Mouse (Mus musculus): ENCODE measurements at regions not wholly inside any gene's neighbourhood (a gene's known extent, or its start where the extent isn't known, plus 50 kb on each side); places are given as distances from the start of the nearest gene placed in this dataset.
A peak's percentile ranks its signal among the peaks of the same experiment; 100 is the strongest.

DNA sequence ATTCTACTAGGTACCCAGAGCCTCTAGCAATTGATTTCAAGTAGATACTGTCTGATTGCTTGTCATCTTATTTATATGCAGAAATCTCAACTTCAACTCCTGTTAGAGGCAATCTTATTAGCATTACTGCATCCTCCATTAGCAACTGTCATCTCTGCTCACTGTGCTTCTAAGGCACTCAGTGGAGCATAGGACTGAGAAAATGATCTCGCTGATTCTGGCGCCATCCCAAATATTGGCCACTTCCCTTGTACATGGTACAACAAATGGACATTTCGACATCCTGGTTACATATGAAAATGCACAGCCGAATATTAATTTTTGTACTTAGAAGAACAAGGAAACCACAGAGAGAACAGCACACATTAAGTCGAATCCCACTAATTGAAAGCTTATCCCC lies 329.7 kb upstream of the G2e3 start:
- no peak overlapping the region for H3K4me3 ChIP-seq (replicated peaks; ENCODE audit: low read length)
- no peak overlapping the region for H3K9ac ChIP-seq (replicated peaks; ENCODE audit: low read depth, low read length)
- no peaks in the 10 kb centered on the region for H3K9me3 ChIP-seq (ENCODE audit: control insufficient read depth, low read length)
- no peaks in the 10 kb centered on the region for H3K4me1 ChIP-seq (replicated peaks; ENCODE audit: control insufficient read depth, insufficient read depth, low read length)
- no peaks in the 10 kb centered on the region for H3K27me3 ChIP-seq (replicated peaks; ENCODE audit: control insufficient read depth, insufficient read depth, low read length)
- no peak overlapping the region for H3K4me2 ChIP-seq (ENCODE audit: low read length)
- H3K27ac ChIP-seq (ENCODE audit: low read length): no peak overlapping the region
- H3K36me3 ChIP-seq (ENCODE audit: control insufficient read depth, insufficient read depth): no peaks in the 10 kb centered on the region
- ATAC-seq: 0 out of 2 replicates have a peak, but pooled peaks have one; percentile 49
- 76% methylated on average over 5 of the region's 5 CpGs for WGBS

DNA sequence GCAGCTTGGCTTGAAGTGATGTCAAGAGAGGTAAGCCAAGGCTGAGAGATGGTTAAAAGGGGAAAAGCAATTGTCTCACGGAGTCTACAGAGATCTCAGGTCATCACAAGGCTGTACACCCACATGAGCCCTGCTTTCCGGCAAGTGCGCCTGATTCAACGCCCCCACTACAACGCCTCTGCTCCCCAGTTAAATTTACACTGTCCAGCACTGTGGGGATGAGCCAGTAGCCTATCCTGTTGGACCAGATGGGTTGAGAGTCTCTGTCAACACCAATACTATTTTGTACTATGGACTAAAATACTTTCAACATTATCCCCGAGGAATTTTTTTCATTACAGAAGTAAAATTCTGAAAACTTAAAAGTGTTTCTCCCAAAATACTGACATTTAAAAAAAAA lies 331.8 kb upstream of the G2e3 start:
- Histone ChIP-seq H3K4me2 (ENCODE audit: low read length) (no peak overlapping the region), H3K9me3 (ENCODE audit: control insufficient read depth, low read length) (no peaks in the 10 kb centered on the region), H3K36me3 (ENCODE audit: control insufficient read depth, insufficient read depth) (no peaks in the 10 kb centered on the region), H3K4me3 (replicated peaks; ENCODE audit: low read length) (no peak overlapping the region), H3K27ac (ENCODE audit: low read length) (no peak overlapping the region), H3K9ac (replicated peaks; ENCODE audit: low read depth, low read length) (no peak overlapping the region), H3K4me1 (replicated peaks; ENCODE audit: control insufficient read depth, insufficient read depth, low read length) (no peaks in the 10 kb centered on the region), H3K27me3 (replicated peaks; ENCODE audit: control insufficient read depth, insufficient read depth, low read length) (no peaks in the 10 kb centered on the region)
- WGBS: 97% methylated on average over 6 of the region's 6 CpGs
- no peak for ATAC-seq

DNA sequence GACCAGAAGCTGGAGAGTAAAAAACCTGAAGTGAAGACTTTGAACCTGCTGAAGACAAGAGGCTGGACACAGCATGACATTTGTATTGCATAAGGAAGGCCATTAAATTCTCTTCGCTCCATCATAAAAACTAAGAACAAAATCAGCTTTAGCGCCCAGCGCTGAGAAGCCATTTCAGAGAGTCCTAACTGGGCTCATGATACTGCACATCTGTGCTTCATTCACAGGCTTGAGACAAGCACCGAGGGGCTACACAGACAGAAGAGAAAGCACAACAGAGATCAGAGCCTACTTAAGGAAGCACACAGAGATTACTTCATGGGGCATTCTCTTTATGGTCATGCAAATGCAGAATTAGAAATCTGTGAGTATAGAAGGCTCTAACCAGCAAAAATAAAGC lies 338.2 kb upstream of the G2e3 start:
- no peak for ATAC-seq
- H3K36me3 ChIP-seq (ENCODE audit: control insufficient read depth, insufficient read depth): no peaks in the 10 kb centered on the region
- 74% methylated on average over 4 of the region's 4 CpGs for WGBS

DNA sequence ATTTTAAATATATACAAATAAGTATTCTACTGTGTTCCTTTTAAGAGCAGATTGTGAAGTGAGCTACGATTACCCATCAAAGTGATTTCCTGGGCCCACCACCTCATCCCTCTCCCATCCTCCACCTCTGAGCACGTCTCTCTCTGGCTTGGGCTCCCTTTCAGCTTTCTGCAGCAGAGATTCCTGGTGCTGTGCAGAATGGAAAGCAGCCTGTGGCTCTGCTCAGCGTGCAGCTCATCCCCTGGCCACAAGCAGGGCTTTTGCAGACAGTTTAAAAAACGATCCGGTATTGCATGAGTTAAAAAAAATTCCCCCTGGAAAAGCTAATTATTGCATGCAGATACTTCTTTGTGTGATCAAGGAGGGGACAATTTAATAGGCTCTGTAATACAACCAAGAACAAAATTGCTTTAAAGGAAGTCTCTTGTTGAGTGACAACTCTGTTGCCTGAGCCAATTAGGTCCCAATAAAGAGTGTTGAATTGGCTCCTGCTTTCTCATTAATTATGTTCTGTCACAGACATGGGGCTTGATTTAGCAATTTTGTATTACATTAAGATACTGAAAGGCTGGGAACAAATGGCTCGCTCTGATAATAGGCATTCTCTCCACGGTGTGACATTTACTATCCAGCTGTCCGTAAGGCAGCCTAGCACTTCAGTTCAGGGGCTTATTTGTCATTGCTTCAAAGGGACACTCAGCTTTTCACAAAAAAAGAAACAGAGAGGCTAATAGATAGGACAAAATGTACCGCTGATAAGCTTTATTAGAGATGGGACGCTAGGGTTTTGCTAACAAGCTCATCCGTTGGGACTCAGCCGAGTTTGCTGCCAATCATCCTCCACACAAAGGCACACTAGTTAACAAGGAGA lies 345.9 kb upstream of the G2e3 start:
- no peaks in the 10 kb centered on the region for H3K27me3 ChIP-seq (replicated peaks; ENCODE audit: control insufficient read depth, insufficient read depth, low read length)
- H3K9ac ChIP-seq (replicated peaks; ENCODE audit: low read depth, low read length): peak overlapping the region; percentile 44
- no peaks in the 10 kb centered on the region for H3K9me3 ChIP-seq (ENCODE audit: control insufficient read depth, low read length)
- WGBS: under 1% methylated on average over 12 of the region's 12 CpGs
- H3K4me3 ChIP-seq (replicated peaks; ENCODE audit: low read length): 0 out of 2 replicates have a peak overlapping the region, but pooled peaks have one; percentile 13
- peaks cover 56% of the 10 kb centered on the region for H3K4me1 ChIP-seq (replicated peaks; ENCODE audit: control insufficient read depth, insufficient read depth, low read length)
- H3K4me2 ChIP-seq (ENCODE audit: low read length): peak overlapping the region; percentile 39
- H3K27ac ChIP-seq (ENCODE audit: low read length): peak overlapping the region; percentile 98
- no peaks in the 10 kb centered on the region for H3K36me3 ChIP-seq (ENCODE audit: control insufficient read depth, insufficient read depth)
- peak; percentile 91 for ATAC-seq

More for the DNA sequence above, 338.2 kb upstream of the G2e3 start:
- no peak overlapping the region for H3K4me3 ChIP-seq (replicated peaks; ENCODE audit: low read length)
- H3K4me2 ChIP-seq (ENCODE audit: low read length): no peak overlapping the region
- H3K9me3 ChIP-seq (ENCODE audit: control insufficient read depth, low read length): no peaks in the 10 kb centered on the region
- no peak overlapping the region for H3K9ac ChIP-seq (replicated peaks; ENCODE audit: low read depth, low read length)
- no peaks in the 10 kb centered on the region for H3K27me3 ChIP-seq (replicated peaks; ENCODE audit: control insufficient read depth, insufficient read depth, low read length)
- H3K4me1 ChIP-seq (replicated peaks; ENCODE audit: control insufficient read depth, insufficient read depth, low read length): no peaks in the 10 kb centered on the region
- no peak overlapping the region for H3K27ac ChIP-seq (ENCODE audit: low read length)

DNA sequence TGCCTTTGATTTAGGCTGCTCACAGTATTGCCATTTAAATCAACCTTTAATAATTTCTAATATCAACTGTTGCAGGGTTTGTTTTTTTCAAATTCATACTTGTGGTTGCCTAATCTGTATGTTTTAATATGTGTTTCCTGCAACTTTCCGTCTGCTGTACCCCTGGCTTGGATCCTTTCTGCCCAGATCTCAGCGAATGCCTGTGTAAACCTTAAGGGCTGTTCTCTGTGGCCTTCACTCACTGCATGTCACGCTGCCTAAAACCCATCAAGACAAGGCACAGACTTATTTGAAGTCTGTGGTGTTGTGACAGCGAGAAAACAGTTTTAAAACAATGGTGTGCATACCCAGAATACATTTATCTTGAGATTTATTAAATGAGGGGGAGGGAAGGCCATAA lies 346.8 kb upstream of the G2e3 start:
- peak overlapping the region; percentile 42 for H3K9ac ChIP-seq (replicated peaks; ENCODE audit: low read depth, low read length)
- peak overlapping the region; percentile 98 for H3K27ac ChIP-seq (ENCODE audit: low read length)
- H3K27me3 ChIP-seq (replicated peaks; ENCODE audit: control insufficient read depth, insufficient read depth, low read length): no peaks in the 10 kb centered on the region
- peaks cover 56% of the 10 kb centered on the region for H3K4me1 ChIP-seq (replicated peaks; ENCODE audit: control insufficient read depth, insufficient read depth, low read length)
- WGBS: 8% methylated on average over 4 of the region's 4 CpGs
- H3K4me3 ChIP-seq (replicated peaks; ENCODE audit: low read length): peak overlapping the region; percentile 12
- H3K9me3 ChIP-seq (ENCODE audit: control insufficient read depth, low read length): no peaks in the 10 kb centered on the region
- peak overlapping the region; percentile 39 for H3K4me2 ChIP-seq (ENCODE audit: low read length)
- ATAC-seq: no peak
- H3K36me3 ChIP-seq (ENCODE audit: control insufficient read depth, insufficient read depth): no peaks in the 10 kb centered on the region

DNA sequence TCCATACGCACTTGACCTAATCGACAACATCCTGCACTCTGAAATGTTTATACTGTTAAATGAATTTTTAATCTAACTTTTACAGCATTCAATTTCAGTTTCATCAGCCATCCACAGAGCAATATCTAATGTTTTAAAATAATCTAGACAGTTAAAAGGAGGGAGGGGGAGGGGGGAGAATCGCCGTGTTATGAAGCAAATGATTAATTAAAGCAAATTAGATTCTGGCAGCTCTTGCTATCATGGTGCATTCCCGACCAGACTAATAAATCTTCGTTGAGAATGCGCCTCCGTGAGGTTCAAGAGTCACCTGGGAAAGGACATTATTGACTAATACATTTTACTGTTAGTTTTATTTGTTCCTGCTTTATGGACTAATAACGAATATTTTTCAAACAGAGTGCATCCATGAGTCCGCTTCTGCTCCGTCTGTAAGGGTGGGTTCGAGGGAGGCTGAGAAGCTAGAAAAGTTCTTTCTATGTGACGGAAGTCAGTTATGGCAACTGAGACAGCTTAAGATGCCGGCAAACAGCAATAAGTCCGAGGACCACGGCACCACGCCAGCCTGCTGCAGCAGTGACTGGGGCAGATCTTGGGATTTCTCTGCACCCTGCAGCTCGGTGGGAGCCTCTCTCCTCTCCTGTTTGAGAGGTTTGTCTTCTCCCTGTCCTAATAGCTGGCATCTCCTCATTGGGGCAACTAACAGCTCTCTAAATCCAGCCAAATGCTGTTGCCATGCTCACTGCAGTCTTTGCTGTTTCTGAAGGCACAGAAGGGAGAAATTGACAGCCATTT lies 347.4 kb upstream of the G2e3 start:
- 16% methylated on average over 18 of the region's 18 CpGs for WGBS
- H3K4me2 ChIP-seq (ENCODE audit: low read length): peak overlapping the region; percentile 39
- H3K4me3 ChIP-seq (replicated peaks; ENCODE audit: low read length): peak overlapping the region; percentile 12

DNA sequence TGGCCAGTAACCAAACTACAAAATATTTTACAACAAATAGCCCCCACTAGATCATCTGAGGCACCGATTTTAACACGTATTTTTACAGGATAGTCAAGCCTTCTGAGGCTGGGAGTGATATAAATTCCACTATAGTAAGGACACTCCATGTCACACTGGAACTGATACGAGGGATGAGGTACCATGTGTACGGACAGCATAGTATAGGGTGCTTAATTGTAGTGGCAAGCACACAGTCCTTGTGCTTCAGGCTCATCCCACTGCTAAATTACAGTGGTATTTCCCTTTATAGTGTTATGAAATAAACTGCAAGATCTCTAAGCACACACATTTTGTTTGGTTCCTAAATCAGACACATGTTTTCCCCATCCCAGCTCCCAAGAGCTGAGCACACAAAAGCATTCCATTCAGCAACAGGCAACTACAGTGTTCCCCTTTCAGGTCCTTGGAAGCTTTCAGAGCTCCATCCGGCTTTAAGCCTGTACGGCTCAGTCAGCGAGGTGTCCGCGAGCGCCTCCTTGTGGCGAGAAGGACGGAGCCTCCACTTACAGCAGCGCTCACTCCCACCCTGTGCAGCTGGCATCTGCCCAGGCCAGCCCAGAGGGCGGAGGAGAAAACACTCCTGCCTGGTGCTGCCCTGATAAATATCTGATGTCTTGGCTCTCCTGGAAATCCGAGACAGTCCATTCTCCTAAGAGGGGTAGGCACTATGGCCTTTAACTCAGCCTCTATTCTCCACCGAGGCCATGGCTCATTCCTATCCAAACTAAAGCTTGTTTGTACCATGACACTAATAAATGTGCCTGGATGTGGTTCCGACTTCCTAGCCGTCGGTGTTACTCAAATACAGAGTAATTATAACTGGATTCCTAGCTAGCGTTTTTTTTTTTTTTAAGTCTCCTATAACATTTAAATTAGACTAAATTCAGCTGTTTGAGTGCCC lies 348.3 kb upstream of the G2e3 start:
- Histone ChIP-seq H3K4me2 (ENCODE audit: low read length) (peak overlapping the region; percentile 39), H3K27ac (ENCODE audit: low read length) (peak overlapping the region; percentile 98), H3K9me3 (ENCODE audit: control insufficient read depth, low read length) (no peaks in the 10 kb centered on the region), H3K9ac (replicated peaks; ENCODE audit: low read depth, low read length) (peak overlapping the region; percentile 14), H3K27me3 (replicated peaks; ENCODE audit: control insufficient read depth, insufficient read depth, low read length) (no peaks in the 10 kb centered on the region), H3K4me1 (replicated peaks; ENCODE audit: control insufficient read depth, insufficient read depth, low read length) (peaks cover 56% of the 10 kb centered on the region), H3K36me3 (ENCODE audit: control insufficient read depth, insufficient read depth) (no peaks in the 10 kb centered on the region), H3K4me3 (replicated peaks; ENCODE audit: low read length) (no peak overlapping the region)
- ATAC-seq: peak; percentile 67
- WGBS: 15% methylated on average over 20 of the region's 20 CpGs

More for the DNA sequence above, 347.4 kb upstream of the G2e3 start:
- H3K27me3 ChIP-seq (replicated peaks; ENCODE audit: control insufficient read depth, insufficient read depth, low read length): no peaks in the 10 kb centered on the region
- H3K27ac ChIP-seq (ENCODE audit: low read length): peak overlapping the region; percentile 98
- H3K4me1 ChIP-seq (replicated peaks; ENCODE audit: control insufficient read depth, insufficient read depth, low read length): peaks cover 56% of the 10 kb centered on the region
- no peaks in the 10 kb centered on the region for H3K9me3 ChIP-seq (ENCODE audit: control insufficient read depth, low read length)
- ATAC-seq: no peak
- H3K36me3 ChIP-seq (ENCODE audit: control insufficient read depth, insufficient read depth): no peaks in the 10 kb centered on the region
- peak overlapping the region; percentile 42 for H3K9ac ChIP-seq (replicated peaks; ENCODE audit: low read depth, low read length)

DNA sequence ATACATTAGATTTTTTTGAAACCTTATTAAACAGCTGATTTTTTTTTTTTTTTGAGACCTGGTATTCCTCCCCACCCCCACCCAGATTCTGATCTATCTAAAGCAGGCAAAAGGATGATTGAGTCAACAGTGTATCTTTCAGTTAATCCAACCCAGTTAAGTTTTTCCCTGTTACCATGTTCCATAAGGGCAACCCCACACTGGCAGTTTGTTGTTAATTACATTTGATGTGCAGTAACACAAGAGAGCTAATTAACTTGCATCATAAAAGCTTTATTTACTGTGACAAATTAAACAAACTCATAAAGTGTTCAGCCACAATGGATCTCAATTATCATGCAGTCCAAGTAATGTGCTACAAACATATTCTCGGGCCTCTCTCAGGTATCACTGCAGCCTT lies 346.8 kb upstream of the Prkd1 start:
- no peak overlapping the region for H3K9ac ChIP-seq (replicated peaks; ENCODE audit: low read depth, low read length)
- H3K36me3 ChIP-seq (ENCODE audit: control insufficient read depth, insufficient read depth): no peaks in the 10 kb centered on the region
- no peak overlapping the region for H3K27ac ChIP-seq (ENCODE audit: low read length)
- ATAC-seq: no peak
- H3K9me3 ChIP-seq (ENCODE audit: control insufficient read depth, low read length): no peaks in the 10 kb centered on the region
- no peaks in the 10 kb centered on the region for H3K27me3 ChIP-seq (replicated peaks; ENCODE audit: control insufficient read depth, insufficient read depth, low read length)
- peaks cover 29% of the 10 kb centered on the region for H3K4me1 ChIP-seq (replicated peaks; ENCODE audit: control insufficient read depth, insufficient read depth, low read length)
- H3K4me2 ChIP-seq (ENCODE audit: low read length): no peak overlapping the region
- H3K4me3 ChIP-seq (replicated peaks; ENCODE audit: low read length): no peak overlapping the region
- 39% methylated on average over 1 of the region's 1 CpGs for WGBS
